Mouse (Mus musculus) spleen, adult 2 months (tissue): Measurements from ENCODE around the gene Nat8f6.

Experiments
- CTCF ChIP-seq: fragments of 200-500 bp; IDR thresholded peaks from 2 replicates; pipeline ENCODE4 v1.5.1; 2011; ENCODE audit warnings: mild to moderate bottlenecking, inconsistent platforms; ENCODE audit not compliant: insufficient read depth, insufficient read length, insufficient replicate concordance; ENCODE audit errors: extremely low read depth
- POLR2A ChIP-seq: fragments of 200-500 bp; IDR thresholded peaks from 2 replicates; pipeline ENCODE4 v1.6.1; 2011; ENCODE audit warnings: low read depth, low read length, inconsistent platforms

- TF ChIP-seq CTCF (no peak), POLR2A (no peak)
Measured at GRCm38 (mm10) chr6:85861247-85861646, 40.5 kb upstream of the Nat8f6 start.
